Mouse (Mus musculus) left cerebral cortex, postnatal 4 days (tissue): ENCODE data around the gene Nufip1. TPM values are rescaled to one million over a fixed set of nuclear protein-coding genes. Genes with fewer than 3 reads are reported as not detected.
A peak's percentile ranks its signal among the peaks of the same experiment; 100 is the strongest.

Source experiments
- DNase-seq: peaks from one replicate; pipeline ENCODE4 v3.0.0-alpha.2; 2022
- intact Hi-C: fragments of 180-260 bp; cut with DNase I; formaldehyde crosslinking; loops from one replicate; pipeline ENCODE4 v1.15.1; 2025
- total RNA-seq, 2 experiments: library from RNA; stranded (reverse); gene quantifications; 2 replicates each; pipeline ENCODE4 v1.2.3; 2021

Nufip1 gene
- 10 to 100 TPM; 10.0 to 11.6 TPM for total RNA-seq

GRCm38 (mm10) chr14:76110396-76111221 is at the start of gene Nufip1, which contains the start of gene Gpalpp1:
TSS of gene Nufip1 (plus strand) at chr14:76110891.
TSS of gene Gpalpp1 (minus strand) at chr14:76110760.
- intact Hi-C loops = no loop called here
- DNase-seq = peak; percentile 85

GRCm38 (mm10) chr14:76067237-76067636 is 43.5 kb upstream of the Nufip1 start:
- no peak for DNase-seq
- intact Hi-C loops = no loop called here

GRCm38 (mm10) chr14:76068296-76068695 is 42.4 kb upstream of the Nufip1 start:
- intact Hi-C loops = no loop called here
- DNase-seq = no peak

GRCm38 (mm10) chr14:76069296-76069695 is 41.4 kb upstream of the Nufip1 start:
- no peak for DNase-seq
- intact Hi-C loops = no loop called here

GRCm38 (mm10) chr14:76072626-76073025 is 38.1 kb upstream of the Nufip1 start:
- DNase-seq = no peak
- intact Hi-C loops = no loop called here

GRCm38 (mm10) chr14:76074206-76074605 is 36.5 kb upstream of the Nufip1 start:
- intact Hi-C loops = no loop called here

GRCm38 (mm10) chr14:76075721-76076120 is 35.0 kb upstream of the Nufip1 start:
- intact Hi-C loops = loop anchor here (5.0 kb wide), 2 partner anchors 113 to 198 kb away; no protein-coding TSS in a partner anchor
- DNase-seq = no peak

More at GRCm38 (mm10) chr14:76074206-76074605, 36.5 kb upstream of the Nufip1 start:
- DNase-seq = no peak

GRCm38 (mm10) chr14:76076602-76077001 is 34.1 kb upstream of the Nufip1 start:
- intact Hi-C loops = loop anchor here (5.0 kb wide), 2 partner anchors 114 to 199 kb away; no protein-coding TSS in a partner anchor
- DNase-seq = no peak

- intact Hi-C loops = loop anchor here (5.0 kb wide), 2 partner anchors 115 to 200 kb away; no protein-coding TSS in a partner anchor
- DNase-seq = peak; percentile 43
Observed at GRCm38 (mm10) chr14:76077088-76077491, 33.6 kb upstream of the Nufip1 start.

GRCm38 (mm10) chr14:76081451-76081850 is 29.2 kb upstream of the Nufip1 start:
- intact Hi-C loops = no loop called here
- peak; percentile 5 for DNase-seq

- intact Hi-C loops = no loop called here
- DNase-seq = no peak
Observed at GRCm38 (mm10) chr14:76082086-76082636, 28.5 kb upstream of the Nufip1 start.

- intact Hi-C loops = no loop called here
Observed at GRCm38 (mm10) chr14:76084188-76084587, 26.5 kb upstream of the Nufip1 start.

GRCm38 (mm10) chr14:76097244-76097643 is 13.4 kb upstream of the Nufip1 start:
- no peak for DNase-seq
- intact Hi-C loops = no loop called here

More at GRCm38 (mm10) chr14:76084188-76084587, 26.5 kb upstream of the Nufip1 start:
- no peak for DNase-seq

- intact Hi-C loops = no loop called here
- no peak for DNase-seq
Observed at GRCm38 (mm10) chr14:76097815-76098214, 12.9 kb upstream of the Nufip1 start.

- DNase-seq = no peak
- intact Hi-C loops = no loop called here
Observed at GRCm38 (mm10) chr14:76099543-76099942, 11.1 kb upstream of the Nufip1 start.

- intact Hi-C loops = no loop called here
- DNase-seq = no peak
Observed at GRCm38 (mm10) chr14:76115744-76116143, 5.1 kb downstream of the Nufip1 start.

- DNase-seq = no peak
- intact Hi-C loops = no loop called here
Observed at GRCm38 (mm10) chr14:76118963-76119362, 8.3 kb downstream of the Nufip1 start.

- DNase-seq = no peak
Observed at GRCm38 (mm10) chr14:76120472-76120871, 9.8 kb downstream of the Nufip1 start.

GRCm38 (mm10) chr14:76121901-76122662 is 11.4 kb downstream of the Nufip1 start:
- intact Hi-C loops = loop anchor here (5.0 kb wide), 2 partner anchors 350 to 890 kb away; no protein-coding TSS in a partner anchor
- peak; percentile 22 for DNase-seq

More at GRCm38 (mm10) chr14:76120472-76120871, 9.8 kb downstream of the Nufip1 start:
- intact Hi-C loops = loop anchor here (5.0 kb wide), 2 partner anchors 352 to 892 kb away; no protein-coding TSS in a partner anchor

- no peak for DNase-seq
- intact Hi-C loops = loop anchor here (5.0 kb wide), 2 partner anchors 350 to 890 kb away; no protein-coding TSS in a partner anchor
Observed at GRCm38 (mm10) chr14:76122663-76123058, 12.0 kb downstream of the Nufip1 start.

GRCm38 (mm10) chr14:76127311-76127710 is 16.6 kb downstream of the Nufip1 start:
- intact Hi-C loops = no loop called here
- DNase-seq = no peak
